Mouse (Mus musculus) left cerebral cortex, adult 6 months (tissue): ENCODE results near the gene Olfr963. TPM values are rescaled to one million over a fixed set of nuclear protein-coding genes. Genes with fewer than 3 reads are reported as not detected.

Experiments
- long read RNA-seq, 2 experiments: library from polyadenylated mRNA; unstranded; transcript quantifications; one replicate each; pipeline ENCODE4 v2.0.0; 2019 to 2020
- polyA plus RNA-seq: library from polyadenylated mRNA; unstranded; fragments of <200 nt; fragmentation: Nextera tagmentation; gene quantifications from 2 replicates; pipeline ENCODE4 v1.2.3, GENCODE M21; 2021

The Olfr963 gene
- not detected in 2 replicates for polyA plus RNA-seq
- long read RNA-seq, experiment 1: 0 reads
- long read RNA-seq, experiment 2: 0 reads

GRCm38 (mm10) chr9:39666905-39667304, at the start of gene Olfr963:
Olfr963 (plus strand) TSS chr9:39667205.

GRCm38 (mm10) chr9:39621073-39621472, 45.9 kb upstream of the Olfr963 start, which contains the start of gene Olfr960:
Olfr960 (plus strand) TSS chr9:39621373.

GRCm38 (mm10) chr9:39644785-39645184, 22.2 kb upstream of the Olfr963 start, which contains the start of gene Olfr961:
Olfr961 (plus strand) TSS chr9:39645085.

GRCm38 (mm10) chr9:39707017-39707416, 40.0 kb downstream of the Olfr963 start, which contains the start of gene Olfr149:
Olfr149 (minus strand) TSS chr9:39707117.

GRCm38 (mm10) chr9:39711053-39711452, 44.0 kb downstream of the Olfr963 start, which contains the start of gene Olfr965:
Olfr965 (plus strand) TSS chr9:39711353.

Other genes with a start within 250 kb of the Olfr963 start
- not detected in 2 replicates for gene Olfr952, start 240.1 kb upstream of the Olfr963 start, polyA plus RNA-seq
- gene Olfr954, start 210.5 kb upstream of the Olfr963 start, polyA plus RNA-seq: not detected in 2 replicates
- gene Olfr955, start 195.3 kb upstream of the Olfr963 start, polyA plus RNA-seq: not detected in 2 replicates
- gene Olfr44, start 173.2 kb upstream of the Olfr963 start, polyA plus RNA-seq: not detected in 2 replicates
- gene Olfr957, start 151.4 kb upstream of the Olfr963 start, polyA plus RNA-seq: not detected in 2 replicates
- gene Olfr958, start 113.2 kb upstream of the Olfr963 start, polyA plus RNA-seq: not detected in 2 replicates
- gene Olfr959, start 91.6 kb upstream of the Olfr963 start, polyA plus RNA-seq: not detected in 2 replicates
- gene AW551984, start 62.8 kb upstream of the Olfr963 start, polyA plus RNA-seq: 1.6 and 3.6 TPM in 2 replicates
- gene Olfr148, start 56.5 kb upstream of the Olfr963 start, polyA plus RNA-seq: not detected in 2 replicates
- gene Olfr960, start 45.8 kb upstream of the Olfr963 start, polyA plus RNA-seq: not detected in 2 replicates
- not detected in 2 replicates for gene Olfr961, start 22.1 kb upstream of the Olfr963 start, polyA plus RNA-seq
- gene Olfr149, start 39.9 kb downstream of the Olfr963 start, polyA plus RNA-seq: not detected in 2 replicates
- not detected in 2 replicates for gene Olfr965, start 44.1 kb downstream of the Olfr963 start, polyA plus RNA-seq
- gene Olfr150, start 63.8 kb downstream of the Olfr963 start, polyA plus RNA-seq: not detected in 2 replicates
- not detected in 2 replicates for gene Olfr967, start 79.0 kb downstream of the Olfr963 start, polyA plus RNA-seq
- not detected in 2 replicates for gene Olfr968, start 116.0 kb downstream of the Olfr963 start, polyA plus RNA-seq
- not detected in 2 replicates for gene Olfr969, start 123.7 kb downstream of the Olfr963 start, polyA plus RNA-seq
- not detected in 2 replicates for gene Olfr970, start 141.7 kb downstream of the Olfr963 start, polyA plus RNA-seq
- gene Olfr971, start 169.7 kb downstream of the Olfr963 start, polyA plus RNA-seq: not detected in 2 replicates
- gene Olfr972, start 199.2 kb downstream of the Olfr963 start, polyA plus RNA-seq: not detected in 2 replicates
- gene Olfr229, start 240.1 kb downstream of the Olfr963 start, polyA plus RNA-seq: not detected in 2 replicates